Mouse (Mus musculus) liver, embryonic 15.5 days (tissue): ENCODE data around the gene Psmg4. TPM values are rescaled to one million over a fixed set of nuclear protein-coding genes. Genes with fewer than 3 reads are reported as not detected.

Source experiments
- ATAC-seq: fragments of 200-750 bp; cut with Nextera tagmentation; 2 replicates; pipeline ENCODE4 v1.8.0; 2017; ENCODE audit warnings: moderate number of reproducible peaks, mild to moderate bottlenecking, moderate library complexity; ENCODE audit not compliant: insufficient read depth
- H3K27ac ChIP-seq: fragments of 300-500 bp; sonication (generic); replicated peaks from 2 replicates; pipeline ENCODE4 v1.5.1; 2015; ENCODE audit warnings: mild to moderate bottlenecking, inconsistent platforms
- H3K27me3 ChIP-seq: fragments of 300-500 bp; sonication (generic); 2 replicates; pipeline ENCODE4 v1.6.1; 2015; ENCODE audit warnings: mild to moderate bottlenecking, inconsistent platforms
- H3K36me3 ChIP-seq: fragments of 300-500 bp; sonication (generic); replicated peaks from 2 replicates; pipeline ENCODE4 v1.6.1; 2015; ENCODE audit warnings: moderate library complexity, mild to moderate bottlenecking, inconsistent platforms
- H3K4me1 ChIP-seq: fragments of 300-500 bp; sonication (generic); replicated peaks from 2 replicates; pipeline ENCODE4 v1.6.1; 2015; ENCODE audit warnings: inconsistent platforms
- H3K4me2 ChIP-seq: fragments of 300-500 bp; sonication (generic); 2 replicates; pipeline ENCODE4 v1.6.1; 2015; ENCODE audit warnings: moderate library complexity, mild to moderate bottlenecking, inconsistent platforms
- H3K4me3 ChIP-seq: fragments of 300-500 bp; sonication (generic); replicated peaks from 2 replicates; pipeline ENCODE4 v1.5.1; 2015; ENCODE audit warnings: mild to moderate bottlenecking, inconsistent platforms
- H3K9ac ChIP-seq: fragments of 300-500 bp; sonication (generic); 2 replicates; pipeline ENCODE4 v1.6.1; 2015; ENCODE audit warnings: moderate library complexity, mild to moderate bottlenecking, inconsistent platforms
- H3K9me3 ChIP-seq: fragments of 300-500 bp; sonication (generic); replicated peaks from 2 replicates; pipeline ENCODE4 v1.6.1; 2016; ENCODE audit warnings: inconsistent platforms
- WGBS: fragments of 180-500 bp; shearing (Covaris S2); methylation state at CpG from one replicate; pipeline ENCODE4 v1.1.7; 2015; ENCODE audit warnings: mixed read lengths; ENCODE audit not compliant: insufficient replicate concordance; 5-methylcytosine and 5-hydroxymethylcytosine counted together
- polyA plus RNA-seq: library from polyadenylated mRNA; unstranded; fragments of >200 nt; fragmentation: Nextera tagmentation; extraction: Ambion mirVana; gene quantifications from 2 replicates; pipeline ENCODE4 v1.2.1, GENCODE M21; 2015

The Psmg4 gene
- 26.0 and 30.0 TPM in 2 replicates for polyA plus RNA-seq

- peak within 1 kb of the TSS; percentile 88 for H3K27ac ChIP-seq
- peaks cover 6% of the 10 kb centered on the region; the same call in 1 of the 2 replicates for H3K36me3 ChIP-seq
- peaks cover 21% of the 10 kb centered on the region for H3K4me1 ChIP-seq
- no peaks in the 10 kb centered on the region for H3K9me3 ChIP-seq
- H3K4me3 ChIP-seq, result peak within 1 kb of the TSS; percentile 95
- H3K9ac ChIP-seq, result peak within 1 kb of the TSS; percentile 76
- H3K4me2 ChIP-seq, result peak within 1 kb of the TSS; percentile 86
- no peaks in the 10 kb centered on the region for H3K27me3 ChIP-seq
- ATAC-seq, result peak; percentile 97
- WGBS, result 2% methylated on average over 44 of the region's 44 CpGs
Observed at GRCm38 (mm10) chr13:34162491-34163303, at the start of gene Psmg4. TSS of gene Psmg4 (plus strand) at chr13:34162964.

- Histone ChIP-seq H3K27me3 (no peaks in the 10 kb centered on the region), H3K4me3 (no peak overlapping the region), H3K9ac (no peak overlapping the region), H3K9me3 (no peaks in the 10 kb centered on the region), H3K27ac (no peak overlapping the region), H3K4me2 (no peak overlapping the region), H3K36me3 (no peaks in the 10 kb centered on the region), H3K4me1 (peaks cover 8% of the 10 kb centered on the region; the same call in 1 of the 2 replicates)
- ATAC-seq, result no peak
- WGBS, result 68% methylated on average over 3 of the region's 3 CpGs
Observed at GRCm38 (mm10) chr13:34113086-34113485, 49.7 kb upstream of the Psmg4 start.

GRCm38 (mm10) chr13:34114654-34115053 lies 48.1 kb upstream of the Psmg4 start:
- Histone ChIP-seq H3K27me3 (no peaks in the 10 kb centered on the region), H3K9me3 (no peaks in the 10 kb centered on the region), H3K4me3 (no peak overlapping the region), H3K27ac (no peak overlapping the region), H3K4me1 (peaks cover 18% of the 10 kb centered on the region), H3K36me3 (no peaks in the 10 kb centered on the region), H3K9ac (no peak overlapping the region), H3K4me2 (no peak overlapping the region)
- 52% methylated on average over 4 of the region's 4 CpGs for WGBS
- no peak for ATAC-seq

GRCm38 (mm10) chr13:34116508-34116907 lies 46.3 kb upstream of the Psmg4 start:
- no peaks in the 10 kb centered on the region for H3K36me3 ChIP-seq
- H3K4me3 ChIP-seq, result no peak overlapping the region
- H3K9ac ChIP-seq, result no peak overlapping the region
- no peaks in the 10 kb centered on the region for H3K27me3 ChIP-seq
- H3K4me2 ChIP-seq, result no peak overlapping the region
- no peak; the same call in 1 of the 2 replicates for ATAC-seq
- H3K4me1 ChIP-seq, result peaks cover 18% of the 10 kb centered on the region
- 37% methylated on average over 6 of the region's 6 CpGs for WGBS
- no peaks in the 10 kb centered on the region for H3K9me3 ChIP-seq
- H3K27ac ChIP-seq, result no peak overlapping the region

- 0 out of 2 replicates have a peak, but pooled peaks have one; percentile 57 for ATAC-seq
- Histone ChIP-seq H3K4me2 (0 out of 2 replicates have a peak overlapping the region, but pooled peaks have one; percentile 11), H3K9me3 (no peaks in the 10 kb centered on the region), H3K36me3 (no peaks in the 10 kb centered on the region), H3K4me3 (no peak overlapping the region), H3K4me1 (peaks cover 18% of the 10 kb centered on the region), H3K9ac (no peak overlapping the region), H3K27ac (no peak overlapping the region), H3K27me3 (no peaks in the 10 kb centered on the region)
- WGBS, result 18% methylated on average over 4 of the region's 4 CpGs
Observed at GRCm38 (mm10) chr13:34118816-34119215, 43.9 kb upstream of the Psmg4 start.

- Histone ChIP-seq H3K9ac (no peak overlapping the region), H3K9me3 (no peaks in the 10 kb centered on the region), H3K27ac (no peak overlapping the region), H3K4me1 (peaks cover 18% of the 10 kb centered on the region), H3K36me3 (no peaks in the 10 kb centered on the region), H3K4me3 (no peak overlapping the region), H3K27me3 (no peaks in the 10 kb centered on the region), H3K4me2 (no peak overlapping the region)
- WGBS, result 19% methylated on average over 4 of the region's 4 CpGs
- no peak for ATAC-seq
Observed at GRCm38 (mm10) chr13:34119406-34119805, 43.4 kb upstream of the Psmg4 start.

GRCm38 (mm10) chr13:34120536-34120935 lies 42.2 kb upstream of the Psmg4 start:
- WGBS, result 81% methylated on average over 2 of the region's 2 CpGs
- H3K9ac ChIP-seq, result no peak overlapping the region
- ATAC-seq, result no peak
- peaks cover 18% of the 10 kb centered on the region for H3K4me1 ChIP-seq
- no peak overlapping the region for H3K4me3 ChIP-seq
- no peaks in the 10 kb centered on the region for H3K9me3 ChIP-seq
- H3K36me3 ChIP-seq, result no peaks in the 10 kb centered on the region
- H3K27me3 ChIP-seq, result peaks cover 3% of the 10 kb centered on the region; the same call in 1 of the 2 replicates
- no peak overlapping the region for H3K4me2 ChIP-seq
- no peak overlapping the region for H3K27ac ChIP-seq

- no peak for ATAC-seq
- Histone ChIP-seq H3K4me1 (peaks cover 14% of the 10 kb centered on the region), H3K9ac (no peak overlapping the region), H3K4me3 (no peak overlapping the region), H3K27ac (no peak overlapping the region), H3K27me3 (peaks cover 37% of the 10 kb centered on the region), H3K4me2 (no peak overlapping the region), H3K36me3 (no peaks in the 10 kb centered on the region), H3K9me3 (no peaks in the 10 kb centered on the region)
- 67% methylated on average over 4 of the region's 4 CpGs for WGBS
Observed at GRCm38 (mm10) chr13:34125711-34126110, 37.1 kb upstream of the Psmg4 start.

- 55% methylated on average over 9 of the region's 9 CpGs for WGBS
- Histone ChIP-seq H3K27ac (no peak overlapping the region), H3K36me3 (no peaks in the 10 kb centered on the region), H3K9me3 (no peaks in the 10 kb centered on the region), H3K4me3 (no peak overlapping the region), H3K9ac (no peak overlapping the region), H3K27me3 (peaks cover 65% of the 10 kb centered on the region), H3K4me2 (no peak overlapping the region), H3K4me1 (peaks cover 29% of the 10 kb centered on the region)
- ATAC-seq, result no peak
Observed at GRCm38 (mm10) chr13:34128276-34129114, 34.3 kb upstream of the Psmg4 start.

- H3K4me1 ChIP-seq, result peaks cover 29% of the 10 kb centered on the region
- peak overlapping the region; percentile 72 for H3K4me2 ChIP-seq
- H3K36me3 ChIP-seq, result no peaks in the 10 kb centered on the region
- no peaks in the 10 kb centered on the region for H3K9me3 ChIP-seq
- peak overlapping the region; percentile 25; the same call in 1 of the 2 replicates for H3K9ac ChIP-seq
- H3K27me3 ChIP-seq, result peaks cover 76% of the 10 kb centered on the region
- WGBS, result 3% methylated on average over 31 of the region's 31 CpGs
- peak overlapping the region; percentile 51 for H3K4me3 ChIP-seq
- no peak overlapping the region for H3K27ac ChIP-seq
- ATAC-seq, result no peak
Observed at GRCm38 (mm10) chr13:34129485-34130225, 33.1 kb upstream of the Psmg4 start.
